Mouse (Mus musculus) heart, postnatal 36 days (tissue): ENCODE data around the gene Iqsec2. TPM values are rescaled to one million over a fixed set of nuclear protein-coding genes. Genes with fewer than 3 reads are reported as not detected.
"Not testable (repeated sequence)": the region's sequence is repeated elsewhere in the genome, so short reads cannot be mapped to it uniquely, and the experiment has no call there.

Experiments used
- DNase-seq, 2 experiments: peaks; one replicate each; pipeline ENCODE4 v3.0.0; 2021 to 2022
- intact Hi-C: fragments of 180-260 bp; cut with DNase I; formaldehyde crosslinking; loops from one replicate; pipeline ENCODE4 v1.15.1; 2025
- total RNA-seq, 2 experiments: library from RNA; stranded (reverse); gene quantifications; 2 replicates each; pipeline ENCODE4 v1.2.3; 2021

Iqsec2 gene
- total RNA-seq, 2 experiments from 2014 or later: 73.3 to 85.1 TPM

DNA sequence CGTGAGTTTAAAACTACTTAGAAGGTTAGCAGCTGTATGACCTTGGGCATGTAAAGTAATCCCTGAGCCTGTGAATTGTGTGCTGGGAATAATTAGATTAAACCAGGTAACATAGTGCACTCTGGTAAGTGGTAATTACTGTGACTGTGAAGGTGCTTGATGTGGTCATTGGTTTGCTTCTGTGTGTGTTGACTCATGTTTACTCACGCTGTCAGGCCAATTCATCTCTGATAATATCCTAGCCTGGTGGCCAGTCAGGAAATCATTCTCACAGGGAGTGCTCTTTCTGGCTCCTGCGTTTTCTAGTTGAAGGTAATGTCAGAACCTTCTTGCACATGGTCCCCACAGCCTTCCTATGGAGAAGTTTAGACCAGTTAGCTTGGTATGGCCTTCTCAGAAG, 90.1 kb downstream of the Iqsec2 start:
- no peak for DNase-seq
- intact Hi-C loops: loop anchor here (5.0 kb wide), 2 partner anchors 108 to 217 kb away; partner anchors contain the start of genes Ribc1, Smc1a and Tspyl2

DNA sequence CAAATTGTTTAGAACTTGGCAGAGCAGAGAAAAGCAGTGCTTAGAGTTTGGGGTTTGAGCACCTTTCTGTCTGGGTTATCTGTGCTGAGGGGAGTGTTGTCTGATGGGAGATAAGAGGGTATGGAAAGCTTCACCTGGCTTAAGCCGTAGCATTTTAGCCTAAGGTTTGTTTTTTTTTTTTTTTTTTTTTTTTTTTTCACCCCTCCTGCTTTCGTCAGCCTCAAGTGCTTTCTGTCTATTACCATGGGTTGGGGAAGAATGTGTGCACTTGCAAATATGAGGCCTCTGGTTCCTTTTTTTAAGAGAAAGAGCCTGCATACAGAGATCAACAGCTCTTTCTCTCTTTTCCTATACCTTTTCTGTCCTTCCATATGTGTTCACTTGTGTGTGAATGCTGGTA, 91.7 kb downstream of the Iqsec2 start:
- DNase-seq: no peak
- intact Hi-C loops: no loop called here

DNA sequence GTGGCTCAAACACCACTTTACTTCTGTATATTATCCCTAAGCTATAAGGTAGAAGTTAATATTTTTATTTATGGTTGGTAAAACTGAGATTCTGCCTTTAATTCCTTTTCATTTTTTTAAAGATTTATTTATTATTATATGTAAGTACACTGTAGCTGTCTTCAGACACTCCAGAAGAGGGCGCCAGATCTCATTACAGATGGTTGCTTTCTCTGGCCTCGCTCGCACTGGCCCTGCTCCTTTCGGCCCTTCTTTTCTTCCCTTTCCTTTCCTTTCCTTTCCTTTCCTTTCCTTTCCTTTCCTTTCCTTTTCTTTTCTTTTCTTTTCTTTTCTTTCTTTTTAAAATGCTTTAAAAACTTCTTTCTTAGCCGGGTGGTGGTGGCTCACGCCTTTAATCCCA, 99.1 kb downstream of the Iqsec2 start:
- DNase-seq, intact Hi-C loops: not testable (repeated sequence)

DNA sequence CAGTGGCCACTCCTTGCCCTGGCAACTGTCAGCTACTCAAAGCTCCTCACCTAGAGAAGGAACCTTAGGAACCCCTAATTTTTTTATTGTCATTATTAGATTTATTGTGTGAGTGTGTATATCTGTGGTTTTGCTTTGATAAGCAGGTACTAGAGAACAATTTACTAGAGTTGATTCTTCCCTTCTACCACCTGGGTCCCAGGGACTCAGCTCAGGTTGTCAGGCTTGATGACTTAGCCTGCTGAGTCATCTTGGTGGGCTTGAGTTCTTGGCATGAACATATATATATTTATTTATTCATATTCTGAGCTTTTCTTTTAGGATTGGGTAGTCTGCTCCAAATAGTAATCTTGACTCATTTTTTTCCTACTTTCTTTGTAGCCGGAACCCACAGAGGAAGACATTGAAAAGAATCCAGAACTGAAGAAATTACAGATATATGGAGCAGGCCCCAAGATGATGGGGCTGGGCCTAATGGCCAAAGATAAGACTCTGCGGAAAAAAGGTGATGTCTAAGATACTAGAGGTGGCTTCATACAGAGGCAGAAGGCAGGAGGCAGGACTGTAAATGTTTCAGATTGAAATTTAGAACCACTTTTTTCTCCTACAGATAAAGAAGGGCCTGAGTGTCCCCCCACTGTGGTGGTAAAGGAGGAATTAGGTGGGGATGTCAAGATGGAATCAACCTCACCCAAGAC, 100.6 kb downstream of the Iqsec2 start:
- no peak for DNase-seq
- intact Hi-C loops: no loop called here

DNA sequence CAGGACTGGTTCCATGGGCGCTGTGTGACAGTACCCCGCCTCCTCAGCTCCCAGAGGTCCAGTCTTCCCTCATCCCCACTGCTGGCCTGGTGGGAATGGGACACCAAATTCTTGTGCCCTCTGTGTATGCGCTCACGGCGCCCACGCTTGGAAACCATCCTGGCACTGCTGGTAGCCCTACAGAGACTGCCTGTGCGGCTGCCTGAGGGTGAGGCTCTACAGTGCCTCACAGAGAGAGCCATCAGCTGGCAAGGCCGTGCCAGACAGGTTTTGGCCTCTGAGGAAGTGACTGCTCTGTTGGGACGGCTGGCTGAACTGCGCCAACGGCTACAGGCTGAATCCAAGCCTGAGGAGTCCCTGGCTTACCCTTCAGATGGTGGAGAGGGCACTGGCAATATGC, 127.1 kb downstream of the Iqsec2 start:
- DNase-seq: peak in 1 of 2 experiments; percentile 12
- intact Hi-C loops: no loop called here

Other genes starting within 250 kb of the Iqsec2 start
- 100 to 1,000 TPM; 224 to 261 TPM for gene Hsd17b10, start 142.4 kb upstream of the Iqsec2 start, total RNA-seq
- under 1 TPM; 0.25 to 0.35 TPM for gene Ribc1, start 128.0 kb upstream of the Iqsec2 start, total RNA-seq
- gene Smc1a, start 127.8 kb upstream of the Iqsec2 start, total RNA-seq: 10 to 100 TPM; 27.2 to 28.7 TPM
- 10 to 100 TPM; 31.6 to 50.0 TPM for gene Kdm5c, start 88.8 kb downstream of the Iqsec2 start, total RNA-seq
- 1 to 10 TPM; 2.7 to 3.7 TPM for gene Kantr, start 183.2 kb downstream of the Iqsec2 start, total RNA-seq
- 10 to 100 TPM; 12.0 to 16.7 TPM for gene Tspyl2, start 198.2 kb downstream of the Iqsec2 start, total RNA-seq
- under 1 TPM; 0.41 to 0.69 TPM for gene Gpr173, start 224.4 kb downstream of the Iqsec2 start, total RNA-seq